Mouse (Mus musculus): Measurements from ENCODE around the gene Gm43517.

Gm43517 gene

DNA sequence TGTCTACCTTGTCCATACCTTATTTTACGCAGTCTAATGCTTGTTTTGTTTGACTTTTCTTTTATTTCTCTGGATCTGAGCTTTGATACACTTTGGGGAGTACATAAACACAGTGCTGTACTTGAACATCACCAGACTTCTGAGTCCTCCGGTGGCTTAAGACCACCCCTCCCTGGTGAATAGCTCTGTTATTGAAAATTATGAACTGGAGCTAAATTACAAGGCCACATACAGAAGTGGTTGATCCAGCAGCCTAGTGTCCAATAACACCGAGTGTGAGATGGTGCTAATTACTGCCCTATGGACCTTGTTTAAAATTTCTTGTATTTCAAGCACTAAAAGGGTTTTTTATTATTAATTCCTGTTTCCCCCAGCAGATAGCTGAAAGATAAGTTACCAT is 33.0 kb downstream of the Gm43517 start:
- DNase-seq (ENCODE audit: low spot score) = no peak

Data from urinary bladder, postnatal 14 days (tissue).